Mouse (Mus musculus) liver, adult 2 months (tissue): ENCODE data around the gene Trip11. TPM values are rescaled to one million over a fixed set of nuclear protein-coding genes. Genes with fewer than 3 reads are reported as not detected.

Experiments used
- DNase-seq: peaks from one replicate; pipeline ENCODE4 v3.0.0-alpha.2; 2011; ENCODE audit warnings: low read depth, low spot score; ENCODE audit errors: extremely low read depth
- H3K27ac ChIP-seq: fragments of 200-500 bp; replicated peaks from 2 replicates; pipeline ENCODE4 v1.5.1; 2012; ENCODE audit warnings: low read depth, mild to moderate bottlenecking, control low read depth, inconsistent platforms, low read length; ENCODE audit not compliant: insufficient read depth
- H3K27me3 ChIP-seq: fragments of 200-500 bp; 2 replicates; pipeline ENCODE4 v1.6.1; 2012; ENCODE audit warnings: mild to moderate bottlenecking, moderate library complexity, low read length, inconsistent platforms; ENCODE audit not compliant: control insufficient read depth, insufficient read depth
- H3K36me3 ChIP-seq: fragments of 200-500 bp; 2 replicates; pipeline ENCODE4 v1.6.1; 2012; ENCODE audit warnings: low read length, inconsistent platforms; ENCODE audit not compliant: control insufficient read depth, insufficient read depth
- H3K4me1 ChIP-seq: fragments of 200-500 bp; 2 replicates; pipeline ENCODE4 v1.6.1; 2011; ENCODE audit warnings: low read length; ENCODE audit not compliant: control insufficient read depth, insufficient read depth
- H3K4me3 ChIP-seq: fragments of 200-500 bp; 2 replicates; pipeline ENCODE4 v1.5.1; 2011; ENCODE audit warnings: low read depth, mild to moderate bottlenecking, control low read depth, low read length, moderate library complexity; ENCODE audit not compliant: insufficient read depth
- H3K79me2 ChIP-seq: fragments of 200-500 bp; 2 replicates; pipeline ENCODE4 v1.6.1; 2012; ENCODE audit warnings: inconsistent platforms, mild to moderate bottlenecking, low read length, moderate library complexity; ENCODE audit not compliant: control insufficient read depth, insufficient read depth
- H3K9ac ChIP-seq: fragments of 200-500 bp; 2 replicates; pipeline ENCODE4 v1.6.1; 2012; ENCODE audit warnings: low read depth, mild to moderate bottlenecking, control low read depth, inconsistent platforms, low read length
- CTCF ChIP-seq: fragments of 200-500 bp; IDR thresholded peaks from 2 replicates; pipeline ENCODE4 v1.5.1; 2011; ENCODE audit warnings: low read depth, low read length, control low read depth
- POLR2A ChIP-seq: fragments of 200-500 bp; IDR thresholded peaks from 2 replicates; pipeline ENCODE4 v1.6.1; 2011; ENCODE audit warnings: low read length, control low read depth; ENCODE audit not compliant: insufficient read depth; ENCODE audit errors: extremely low read depth
- WGBS: fragments of 180-500 bp; shearing (Covaris S2); methylation state at CpG from one replicate; pipeline ENCODE4 v1.1.7; 2018; 5-methylcytosine and 5-hydroxymethylcytosine counted together
- polyA plus RNA-seq: library from polyadenylated mRNA; depleted of rRNA; stranded (reverse); fragments of >200 nt; gene quantifications from 2 replicates; pipeline ENCODE4 v1.2.3, GENCODE M21; 2012
- total RNA-seq: library from RNA; depleted of rRNA; stranded (reverse); fragments of >200 nt; gene quantifications from 2 replicates; pipeline ENCODE4 v1.2.3, GENCODE M21; 2014

Gene Trip11
- total and polyA plus RNA-seq, 2 experiments: 2.5 to 14.8 TPM

GRCm38 (mm10) chr12:101823161-101823560, 89.9 kb downstream of the Trip11 start:
- Histone ChIP-seq H3K36me3 (no peaks in the 10 kb centered on the region), H3K79me2 (no peaks in the 10 kb centered on the region), H3K27me3 (no peaks in the 10 kb centered on the region), H3K27ac (no peak overlapping the region), H3K4me1 (peaks cover 2% of the 10 kb centered on the region), H3K4me3 (no peak overlapping the region), H3K9ac (no peak overlapping the region)
- DNase-seq: no peak
- 79% methylated on average over 4 of the region's 4 CpGs for WGBS
- TF ChIP-seq POLR2A (no peak), CTCF (no peak)

- 31% methylated on average over 3 of the region's 3 CpGs for WGBS
- Histone ChIP-seq H3K9ac (no peak overlapping the region), H3K4me1 (peaks cover 2% of the 10 kb centered on the region), H3K79me2 (no peaks in the 10 kb centered on the region), H3K27ac (no peak overlapping the region), H3K4me3 (no peak overlapping the region), H3K36me3 (no peaks in the 10 kb centered on the region), H3K27me3 (no peaks in the 10 kb centered on the region)
- DNase-seq: no peak
- no peak for TF ChIP-seq POLR2A
- TF ChIP-seq CTCF: no peak
These were observed 91.5 kb downstream of the Trip11 start for GRCm38 (mm10) chr12:101821596-101821995.

- 37% methylated on average over 9 of the region's 9 CpGs for WGBS
- H3K79me2 ChIP-seq: no peaks in the 10 kb centered on the region
These were observed 93.5 kb downstream of the Trip11 start for GRCm38 (mm10) chr12:101819570-101819969.

GRCm38 (mm10) chr12:101818608-101819370, 94.3 kb downstream of the Trip11 start, which contains the start of gene Fbln5:
Fbln5 (minus strand) TSS chr12:101819055.
- H3K4me1 ChIP-seq: peaks cover 2% of the 10 kb centered on the region
- no peak for DNase-seq
- peak within 1 kb of the TSS; percentile 30 for H3K9ac ChIP-seq
- WGBS: 4% methylated on average over 46 of the region's 46 CpGs
- TF ChIP-seq POLR2A: no peak
- TF ChIP-seq CTCF: no peak
- peak within 1 kb of the TSS; percentile 52 for H3K4me3 ChIP-seq
- no peaks in the 10 kb centered on the region for H3K79me2 ChIP-seq
- no peaks in the 10 kb centered on the region for H3K27me3 ChIP-seq
- no peak within 1 kb of the TSS for H3K27ac ChIP-seq
- no peaks in the 10 kb centered on the region for H3K36me3 ChIP-seq

More at GRCm38 (mm10) chr12:101819570-101819969, 93.5 kb downstream of the Trip11 start:
- Histone ChIP-seq H3K9ac (no peak overlapping the region), H3K27me3 (no peaks in the 10 kb centered on the region), H3K4me1 (peaks cover 2% of the 10 kb centered on the region), H3K27ac (no peak overlapping the region), H3K4me3 (no peak overlapping the region), H3K36me3 (no peaks in the 10 kb centered on the region)
- no peak for DNase-seq
- TF ChIP-seq CTCF (no peak), POLR2A (no peak)

GRCm38 (mm10) chr12:101818246-101818607, 94.8 kb downstream of the Trip11 start:
- peak overlapping the region; percentile 52; the same call in 1 of the 2 replicates for H3K4me3 ChIP-seq
- 40% methylated on average over 11 of the region's 11 CpGs for WGBS
- DNase-seq: no peak
- no peaks in the 10 kb centered on the region for H3K36me3 ChIP-seq
- no peaks in the 10 kb centered on the region for H3K79me2 ChIP-seq
- no peaks in the 10 kb centered on the region for H3K27me3 ChIP-seq
- no peak for TF ChIP-seq POLR2A
- no peak for TF ChIP-seq CTCF
- no peak overlapping the region for H3K27ac ChIP-seq
- H3K4me1 ChIP-seq: peaks cover 2% of the 10 kb centered on the region
- peak overlapping the region; percentile 30 for H3K9ac ChIP-seq

GRCm38 (mm10) chr12:101816810-101817209, 96.3 kb downstream of the Trip11 start:
- H3K4me1 ChIP-seq: peaks cover 2% of the 10 kb centered on the region
- no peaks in the 10 kb centered on the region for H3K79me2 ChIP-seq
- H3K27ac ChIP-seq: no peak overlapping the region
- TF ChIP-seq CTCF: 0 out of 2 replicates have a peak, but pooled peaks have one; percentile 4
- no peak for TF ChIP-seq POLR2A
- H3K36me3 ChIP-seq: no peaks in the 10 kb centered on the region
- no peak overlapping the region for H3K4me3 ChIP-seq
- no peaks in the 10 kb centered on the region for H3K27me3 ChIP-seq
- H3K9ac ChIP-seq: no peak overlapping the region
- WGBS: 66% methylated on average over 5 of the region's 5 CpGs
- no peak for DNase-seq
